Mouse (Mus musculus) neural tube, embryonic 11.5 days (tissue): ENCODE data around the gene Il5. TPM values are rescaled to one million over a fixed set of nuclear protein-coding genes. Genes with fewer than 3 reads are reported as not detected.
A peak's percentile ranks its signal among the peaks of the same experiment; 100 is the strongest.

Experiments
- ATAC-seq: fragments of 200-750 bp; cut with Nextera tagmentation; 2 replicates; pipeline ENCODE4 v1.8.0; 2017; ENCODE audit warnings: moderate number of reproducible peaks, mild to moderate bottlenecking, moderate TSS enrichment, moderate library complexity; ENCODE audit not compliant: insufficient read depth, low FRiP score, low TSS enrichment
- DNase-seq: peaks from one replicate; pipeline ENCODE4 v3.0.0-alpha.2; 2015; ENCODE audit warnings: low spot score
- H3K27ac ChIP-seq: fragments of 300-500 bp; sonication (generic); 2 replicates; pipeline ENCODE4 v1.5.1; 2014; ENCODE audit warnings: low read depth, mild to moderate bottlenecking, low read length
- H3K27me3 ChIP-seq: fragments of 300-500 bp; sonication (generic); 2 replicates; pipeline ENCODE4 v1.6.1; 2014; ENCODE audit warnings: mild to moderate bottlenecking, low read length, mixed read lengths; ENCODE audit not compliant: control insufficient read depth, insufficient read depth
- H3K36me3 ChIP-seq: fragments of 300-500 bp; sonication (generic); 2 replicates; pipeline ENCODE4 v1.6.1; 2014; ENCODE audit warnings: mild to moderate bottlenecking, low read length, moderate library complexity, mixed read lengths; ENCODE audit not compliant: control insufficient read depth, insufficient read depth
- H3K4me1 ChIP-seq: fragments of 300-500 bp; sonication (generic); 2 replicates; pipeline ENCODE4 v1.6.1; 2014; ENCODE audit warnings: low read length, mixed read lengths; ENCODE audit not compliant: control insufficient read depth, insufficient read depth
- H3K4me2 ChIP-seq: fragments of 300-500 bp; sonication (generic); 2 replicates; pipeline ENCODE4 v1.6.1; 2014; ENCODE audit warnings: low read depth, mild to moderate bottlenecking, moderate library complexity
- H3K4me3 ChIP-seq: fragments of 300-500 bp; sonication (generic); 2 replicates; pipeline ENCODE4 v1.5.1; 2014; ENCODE audit warnings: low read depth, low read length
- H3K9ac ChIP-seq: fragments of 300-500 bp; sonication (generic); 2 replicates; pipeline ENCODE4 v1.6.1; 2014; ENCODE audit warnings: mild to moderate bottlenecking, low read length
- H3K9me3 ChIP-seq: fragments of 300-500 bp; sonication (generic); 2 replicates; pipeline ENCODE4 v1.6.1; 2016; ENCODE audit warnings: low read length; ENCODE audit not compliant: control insufficient read depth
- WGBS: fragments of 180-500 bp; shearing (Covaris S2); extraction: QIAGEN DNeasy Blood & Tissue Kit; methylation state at CpG from one replicate; pipeline ENCODE4 v1.1.7; 2014; 5-methylcytosine and 5-hydroxymethylcytosine counted together
- polyA plus RNA-seq: library from polyadenylated mRNA; unstranded; fragments of >200 nt; fragmentation: Nextera tagmentation; extraction: Ambion mirVana; gene quantifications from 2 replicates; pipeline ENCODE4 v1.2.1, GENCODE M21; 2014

The Il5 gene
- polyA plus RNA-seq, 1 experiment from 2014 or later, result not detected

DNA sequence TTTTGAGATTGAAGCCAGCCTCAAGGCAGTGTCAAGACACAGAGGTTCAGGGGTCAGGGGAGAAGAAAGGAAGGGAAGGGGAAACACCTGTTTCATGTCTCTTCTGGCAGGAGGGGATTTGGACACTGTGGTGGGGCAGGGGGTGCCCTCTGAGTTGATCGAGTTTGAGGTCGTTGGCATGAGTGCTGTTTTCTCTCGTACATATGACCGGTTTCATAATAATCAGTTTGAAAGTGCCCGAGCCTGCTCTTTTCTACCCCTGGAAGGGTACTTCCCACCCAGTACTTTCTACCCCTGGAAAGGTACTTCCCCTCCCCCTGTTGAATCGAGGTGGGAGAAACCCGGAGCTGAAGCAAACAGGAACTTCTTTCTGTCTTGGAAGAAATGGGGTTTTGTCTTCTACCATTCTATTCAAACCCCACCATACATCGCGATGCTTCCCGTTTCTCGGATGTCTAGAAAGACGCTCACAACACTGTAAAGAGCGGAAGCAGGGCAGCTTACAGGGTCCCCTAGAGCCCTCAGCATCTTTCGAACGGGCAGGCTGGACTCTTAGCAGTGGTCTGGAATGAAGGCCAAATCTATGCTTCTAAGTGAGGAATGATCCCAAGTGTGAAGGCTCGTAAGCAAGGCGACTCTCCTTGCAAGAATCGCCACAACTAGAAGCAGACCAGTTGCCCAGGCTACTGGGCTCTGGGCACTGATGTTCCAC, 14.5 kb downstream of the Il5 start:
- 71% methylated on average over 18 of the region's 18 CpGs for WGBS

DNA sequence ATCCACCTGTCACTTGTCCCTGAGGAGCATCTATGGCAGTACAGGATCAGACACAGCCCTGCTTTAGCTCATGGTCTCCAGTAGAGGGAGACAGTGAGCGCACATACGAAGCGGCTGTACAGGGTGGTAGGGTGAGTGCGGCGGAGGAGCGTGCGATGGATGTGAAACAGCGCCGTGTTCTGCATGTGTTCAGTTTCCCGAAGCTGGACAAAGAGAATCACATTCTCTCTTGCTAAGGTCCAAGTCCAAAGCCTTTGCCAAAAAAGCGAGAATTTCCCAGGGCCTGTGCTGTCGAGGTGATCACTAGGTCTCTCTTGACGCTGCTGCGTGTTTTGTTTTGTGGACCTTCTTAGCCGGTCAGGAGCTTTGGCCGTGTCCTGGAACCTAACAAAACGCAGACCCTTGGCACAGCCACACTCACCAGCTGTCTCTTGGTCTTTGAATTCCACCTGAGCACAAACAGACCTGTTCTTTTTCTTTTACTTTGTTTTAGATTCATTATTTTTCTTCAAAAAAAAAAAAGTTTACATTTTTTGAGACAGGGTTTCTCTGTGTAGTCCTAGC, 15.2 kb downstream of the Il5 start:
- DNase-seq (peak; percentile 75), ATAC-seq (peak; percentile 76)
- WGBS, result 23% methylated on average over 17 of the region's 17 CpGs
- H3K9ac ChIP-seq, result no peak overlapping the region; the same call in 1 of the 2 replicates
- H3K27me3 ChIP-seq, result no peaks in the 10 kb centered on the region
- no peak overlapping the region for H3K4me3 ChIP-seq
- H3K4me1 ChIP-seq, result no peaks in the 10 kb centered on the region
- H3K36me3 ChIP-seq, result no peaks in the 10 kb centered on the region
- no peak overlapping the region for H3K27ac ChIP-seq
- H3K9me3 ChIP-seq, result no peaks in the 10 kb centered on the region
- peak overlapping the region; percentile 32; the same call in 1 of the 2 replicates for H3K4me2 ChIP-seq

More for the DNA sequence above, 14.5 kb downstream of the Il5 start:
- no peaks in the 10 kb centered on the region for H3K36me3 ChIP-seq
- H3K9me3 ChIP-seq, result no peaks in the 10 kb centered on the region
- no peak overlapping the region for H3K27ac ChIP-seq
- H3K27me3 ChIP-seq, result no peaks in the 10 kb centered on the region
- H3K4me3 ChIP-seq, result no peak overlapping the region
- H3K4me2 ChIP-seq, result no peak overlapping the region
- DNase-seq (no peak), ATAC-seq (no peak)
- H3K4me1 ChIP-seq, result no peaks in the 10 kb centered on the region
- no peak overlapping the region for H3K9ac ChIP-seq

DNA sequence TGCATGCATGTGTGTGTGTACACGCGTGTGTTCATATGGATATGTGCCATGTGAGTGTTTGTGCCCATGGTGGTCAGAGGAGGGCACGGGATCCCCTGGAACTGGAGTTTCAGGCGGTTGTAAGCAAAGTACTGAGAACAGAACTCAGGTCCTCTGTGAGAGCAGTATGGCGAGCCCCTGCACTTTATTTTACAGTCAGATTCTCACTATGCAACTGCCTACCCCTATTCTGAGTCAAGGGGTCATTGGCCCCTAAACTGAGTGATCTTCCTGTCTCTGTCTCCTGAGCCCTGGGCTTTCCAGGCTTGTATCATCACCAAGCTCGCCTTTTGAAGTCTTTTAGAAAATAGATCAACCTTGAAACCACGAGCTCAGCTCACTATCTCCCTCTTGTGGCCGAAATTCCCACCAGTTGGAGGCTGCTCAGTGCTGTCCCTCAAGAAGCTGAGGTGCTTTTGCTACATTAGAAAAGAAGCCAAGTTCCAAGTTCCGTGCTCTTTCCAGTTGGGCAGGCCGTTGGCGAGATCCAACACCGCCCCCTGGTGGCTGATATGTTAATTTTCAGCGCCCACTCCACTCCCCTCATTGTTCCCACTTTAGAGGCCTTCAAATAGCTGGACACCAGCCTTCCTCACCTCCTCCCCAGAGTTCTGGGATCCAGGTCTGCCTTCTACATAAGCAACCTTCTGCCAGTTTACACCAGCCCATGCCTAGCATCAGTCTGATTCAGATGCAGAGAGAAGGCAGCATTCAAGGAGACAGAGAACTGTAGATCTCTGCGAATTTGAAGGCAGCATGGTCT, 16.4 kb downstream of the Il5 start:
- Histone ChIP-seq H3K27ac (no peak overlapping the region), H3K9me3 (no peaks in the 10 kb centered on the region), H3K9ac (no peak overlapping the region), H3K4me3 (no peak overlapping the region), H3K4me2 (no peak overlapping the region), H3K27me3 (no peaks in the 10 kb centered on the region), H3K36me3 (no peaks in the 10 kb centered on the region), H3K4me1 (no peaks in the 10 kb centered on the region)
- 49% methylated on average over 14 of the region's 14 CpGs for WGBS
- ATAC-seq (no peak), DNase-seq (peak; percentile 76)

DNA sequence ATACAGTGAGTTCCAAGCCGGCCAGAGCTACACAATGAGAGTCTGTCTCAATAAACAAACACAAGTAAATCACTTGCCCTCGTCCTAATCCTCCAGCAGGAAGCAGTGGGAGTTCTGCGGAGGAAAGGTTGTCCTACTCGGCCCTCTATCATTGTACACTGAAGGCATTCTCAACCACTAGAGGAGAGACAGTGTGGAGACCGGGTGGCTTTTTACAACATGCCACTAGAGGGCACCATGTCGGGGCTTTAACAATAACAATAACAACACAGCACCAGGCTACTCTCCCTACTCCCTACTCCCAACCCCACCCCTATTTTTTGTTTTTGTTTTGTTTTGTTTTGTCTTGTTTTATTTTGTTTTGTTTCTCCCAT, 17.0 kb downstream of the Il5 start:
- H3K9me3 ChIP-seq, result no peaks in the 10 kb centered on the region
- 43% methylated on average over 6 of the region's 6 CpGs for WGBS
- no peak overlapping the region for H3K4me2 ChIP-seq
- no peaks in the 10 kb centered on the region for H3K27me3 ChIP-seq
- DNase-seq (peak; percentile 23), ATAC-seq (no peak)
- H3K27ac ChIP-seq, result no peak overlapping the region
- H3K4me3 ChIP-seq, result no peak overlapping the region
- no peak overlapping the region for H3K9ac ChIP-seq
- no peaks in the 10 kb centered on the region for H3K4me1 ChIP-seq
- no peaks in the 10 kb centered on the region for H3K36me3 ChIP-seq

DNA sequence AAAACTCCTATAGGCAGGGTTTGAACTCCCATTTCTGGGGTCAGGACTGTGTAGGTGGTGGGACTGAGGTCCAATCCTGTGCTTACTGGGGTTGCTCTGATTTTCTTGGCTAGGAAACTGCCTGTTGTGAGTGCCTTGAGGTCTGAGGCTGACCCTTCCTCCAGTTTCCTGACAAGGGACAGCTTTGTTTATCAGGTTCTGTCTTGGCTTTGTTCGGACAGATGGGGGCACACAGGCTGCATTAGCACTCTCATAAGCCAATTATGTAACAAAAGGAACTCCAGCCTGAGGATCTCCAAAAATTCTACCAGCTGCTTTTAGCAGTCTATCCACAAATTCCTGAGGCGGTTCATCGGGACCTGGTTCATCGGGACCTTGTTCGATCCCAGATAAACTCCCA, 21.8 kb downstream of the Il5 start:
- Histone ChIP-seq H3K27me3 (no peaks in the 10 kb centered on the region), H3K4me2 (no peak overlapping the region), H3K27ac (no peak overlapping the region), H3K36me3 (no peaks in the 10 kb centered on the region), H3K4me1 (no peaks in the 10 kb centered on the region), H3K4me3 (no peak overlapping the region), H3K9ac (no peak overlapping the region), H3K9me3 (no peaks in the 10 kb centered on the region)
- WGBS, result 43% methylated on average over 5 of the region's 5 CpGs
- ATAC-seq, result no peak
- DNase-seq, result no peak

DNA sequence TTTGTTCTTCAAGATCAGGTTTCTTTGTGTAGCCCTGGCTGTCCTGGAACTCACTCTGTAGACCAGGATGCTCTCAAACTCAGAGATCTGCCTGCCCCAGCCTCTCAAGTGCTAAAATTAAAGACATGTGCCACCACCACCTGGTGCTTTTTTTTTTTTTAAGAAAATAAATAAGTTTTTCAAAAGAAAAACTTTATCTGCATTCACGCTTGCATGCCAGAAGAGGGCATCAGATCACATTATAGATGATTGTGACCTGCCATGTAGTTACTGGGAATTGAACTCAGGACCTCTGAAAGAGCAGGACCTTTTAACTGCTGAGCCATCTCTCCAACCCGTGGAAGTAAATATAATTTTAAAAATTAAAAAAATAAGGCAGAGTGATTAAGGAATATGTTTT, 24.7 kb downstream of the Il5 start:
- H3K9me3 ChIP-seq, result no peaks in the 10 kb centered on the region
- H3K4me1 ChIP-seq, result no peaks in the 10 kb centered on the region
- H3K27me3 ChIP-seq, result no peaks in the 10 kb centered on the region
- H3K4me3 ChIP-seq, result no peak overlapping the region
- no peak for DNase-seq
- no peak overlapping the region for H3K4me2 ChIP-seq
- no peak overlapping the region for H3K27ac ChIP-seq
- H3K36me3 ChIP-seq, result no peaks in the 10 kb centered on the region
- ATAC-seq, result no peak
- no peak overlapping the region for H3K9ac ChIP-seq
- 91% methylated on average over 2 of the region's 2 CpGs for WGBS

DNA sequence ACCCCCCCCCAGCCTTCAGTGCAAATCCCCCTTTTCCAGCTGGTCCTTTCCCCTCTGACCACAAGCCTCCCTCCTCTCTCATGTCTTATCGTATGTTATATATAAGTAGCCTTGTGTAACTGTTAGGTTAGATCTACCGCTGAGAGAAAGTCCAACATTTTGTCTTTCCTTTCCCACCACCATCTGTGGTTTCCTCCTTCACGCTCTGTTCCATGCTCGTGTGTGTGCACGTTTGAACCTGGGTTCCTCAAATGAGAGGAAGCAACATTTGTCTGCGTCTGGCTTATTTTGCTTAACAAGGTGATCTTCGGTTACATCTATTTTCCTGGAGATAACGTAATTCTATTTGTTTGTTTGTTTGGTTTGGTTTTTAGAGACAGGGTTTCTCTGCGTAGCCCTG, 27.4 kb downstream of the Il5 start:
- H3K9ac ChIP-seq, result no peak overlapping the region
- no peak overlapping the region for H3K27ac ChIP-seq
- H3K9me3 ChIP-seq, result no peaks in the 10 kb centered on the region
- H3K27me3 ChIP-seq, result no peaks in the 10 kb centered on the region
- no peak for ATAC-seq
- no peaks in the 10 kb centered on the region for H3K4me1 ChIP-seq
- no peak overlapping the region for H3K4me3 ChIP-seq
- H3K4me2 ChIP-seq, result no peak overlapping the region
- no peaks in the 10 kb centered on the region for H3K36me3 ChIP-seq
- 91% methylated on average over 9 of the region's 9 CpGs for WGBS
- no peak for DNase-seq

DNA sequence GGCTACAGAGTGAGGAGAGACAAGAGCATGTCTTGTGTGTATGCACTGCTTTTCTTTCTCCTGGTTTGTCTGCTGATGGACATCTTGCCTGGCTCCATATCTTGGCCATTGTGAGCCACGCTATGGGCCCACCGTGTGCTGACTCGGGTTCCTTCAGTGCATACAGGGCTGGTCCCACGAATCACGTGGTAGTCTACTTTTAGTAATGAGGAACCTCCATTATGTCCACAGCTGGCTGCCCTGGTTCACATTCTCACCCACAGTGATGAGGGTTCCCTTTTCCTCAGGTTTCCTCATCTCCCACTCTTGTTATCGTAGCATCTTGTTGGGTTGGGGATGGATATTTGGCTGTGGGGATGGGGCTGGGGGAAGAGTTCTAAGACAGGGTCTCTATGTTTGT, 28.0 kb downstream of the Il5 start:
- Histone ChIP-seq H3K27ac (no peak overlapping the region), H3K4me1 (no peaks in the 10 kb centered on the region), H3K9me3 (no peaks in the 10 kb centered on the region), H3K36me3 (no peaks in the 10 kb centered on the region), H3K9ac (no peak overlapping the region), H3K4me3 (no peak overlapping the region), H3K27me3 (no peaks in the 10 kb centered on the region), H3K4me2 (no peak overlapping the region)
- DNase-seq (no peak), ATAC-seq (no peak)
- WGBS, result 94% methylated on average over 6 of the region's 6 CpGs
